Mouse (Mus musculus): ENCODE data around the gene Mest. TPM values are rescaled to one million over a fixed set of nuclear protein-coding genes. Genes with fewer than 3 reads are reported as not detected.

Gene Mest
- 10.4 and 21.2 TPM in 2 replicates for polyA plus RNA-seq (2012; rRNA removed)

GRCm38 (mm10) chr6:30723331-30723730, at the start of gene Mest:
TSS of gene Mest (plus strand) at chr6:30723547.
- DNase-seq (ENCODE audit: low read depth, low spot score) = no peak
- WGBS = 77% methylated on average over 7 of the region's 7 CpGs

- WGBS = 47% methylated on average over 14 of the region's 14 CpGs
- no peak for DNase-seq (ENCODE audit: low read depth, low spot score)
These were observed 49.4 kb upstream of the Mest start for GRCm38 (mm10) chr6:30673764-30674561.

- WGBS = 61% methylated on average over 9 of the region's 9 CpGs
- DNase-seq (ENCODE audit: low read depth, low spot score) = no peak
These were observed 48.5 kb upstream of the Mest start for GRCm38 (mm10) chr6:30674714-30675280.

GRCm38 (mm10) chr6:30675281-30675771, 48.0 kb upstream of the Mest start:
- 55% methylated on average over 11 of the region's 11 CpGs for WGBS
- DNase-seq (ENCODE audit: low read depth, low spot score) = no peak

- WGBS = 86% methylated on average over 6 of the region's 6 CpGs
- no peak for DNase-seq (ENCODE audit: low read depth, low spot score)
These were observed 46.8 kb upstream of the Mest start for GRCm38 (mm10) chr6:30676506-30676905.

GRCm38 (mm10) chr6:30677591-30677990, 45.8 kb upstream of the Mest start:
- WGBS = 92% methylated on average over 9 of the region's 9 CpGs
- no peak for DNase-seq (ENCODE audit: low read depth, low spot score)

GRCm38 (mm10) chr6:30678482-30678881, 44.9 kb upstream of the Mest start:
- no peak for DNase-seq (ENCODE audit: low read depth, low spot score)
- 94% methylated on average over 6 of the region's 6 CpGs for WGBS

- DNase-seq (ENCODE audit: low read depth, low spot score) = no peak
- WGBS = 55% methylated on average over 5 of the region's 5 CpGs
These were observed 43.8 kb upstream of the Mest start for GRCm38 (mm10) chr6:30679567-30679966.

GRCm38 (mm10) chr6:30680442-30680841, 42.9 kb upstream of the Mest start:
- DNase-seq (ENCODE audit: low read depth, low spot score) = no peak
- 84% methylated on average over 7 of the region's 7 CpGs for WGBS

- no peak for DNase-seq (ENCODE audit: low read depth, low spot score)
- 62% methylated on average over 13 of the region's 13 CpGs for WGBS
These were observed 41.1 kb upstream of the Mest start for GRCm38 (mm10) chr6:30681935-30682900.

- 92% methylated on average over 1 of the region's 1 CpGs for WGBS
- no peak for DNase-seq (ENCODE audit: low read depth, low spot score)
These were observed 38.8 kb upstream of the Mest start for GRCm38 (mm10) chr6:30684570-30684969.

- WGBS = 91% methylated on average over 7 of the region's 7 CpGs
- no peak for DNase-seq (ENCODE audit: low read depth, low spot score)
These were observed 36.1 kb upstream of the Mest start for GRCm38 (mm10) chr6:30687198-30687597.

- WGBS = 69% methylated on average over 5 of the region's 5 CpGs
- no peak for DNase-seq (ENCODE audit: low read depth, low spot score)
These were observed 30.5 kb upstream of the Mest start for GRCm38 (mm10) chr6:30692826-30693225.

- peak; percentile 78 for DNase-seq (ENCODE audit: low read depth, low spot score)
- WGBS = under 1% methylated on average over 52 of the region's 52 CpGs
These were observed 29.9 kb upstream of the Mest start, which contains the start of gene Cep41 for GRCm38 (mm10) chr6:30693350-30693991. TSS of gene Cep41 (minus strand) at chr6:30693749.

- no peak for DNase-seq (ENCODE audit: low read depth, low spot score)
These were observed 29.1 kb upstream of the Mest start for GRCm38 (mm10) chr6:30694209-30694608.

GRCm38 (mm10) chr6:30695124-30695523, 28.2 kb upstream of the Mest start:
- DNase-seq (ENCODE audit: low read depth, low spot score) = no peak
- WGBS = 91% methylated on average over 8 of the region's 8 CpGs

More at GRCm38 (mm10) chr6:30694209-30694608, 29.1 kb upstream of the Mest start:
- WGBS = 44% methylated on average over 6 of the region's 6 CpGs

GRCm38 (mm10) chr6:30697464-30697863, 25.9 kb upstream of the Mest start:
- no peak for DNase-seq (ENCODE audit: low read depth, low spot score)
- WGBS = 62% methylated on average over 5 of the region's 5 CpGs

GRCm38 (mm10) chr6:30698036-30698435, 25.3 kb upstream of the Mest start:
- 82% methylated on average over 4 of the region's 4 CpGs for WGBS
- DNase-seq (ENCODE audit: low read depth, low spot score) = no peak

- no peak for DNase-seq (ENCODE audit: low read depth, low spot score)
- 46% methylated on average over 6 of the region's 6 CpGs for WGBS
These were observed 23.2 kb upstream of the Mest start for GRCm38 (mm10) chr6:30700182-30700581.

Data from large intestine, adult 2 months (tissue).